Mouse (Mus musculus): ENCODE results near the gene Fxyd2. TPM values are rescaled to one million over a fixed set of nuclear protein-coding genes. Genes with fewer than 3 reads are reported as not detected.
A peak's percentile ranks its signal among the peaks of the same experiment; 100 is the strongest.

Fxyd2 gene
- polyA plus RNA-seq, 1 experiment from 2014 or later = 8.7 TPM

- no peaks in the 10 kb centered on the region for H3K9me3 ChIP-seq (ENCODE audit: control insufficient read depth, low read length)
- no peak overlapping the region for H3K4me3 ChIP-seq (replicated peaks; ENCODE audit: low read length)
- H3K9ac ChIP-seq (replicated peaks; ENCODE audit: low read depth, low read length) = no peak overlapping the region
- ATAC-seq = no peak
- no peaks in the 10 kb centered on the region for H3K27me3 ChIP-seq (replicated peaks; ENCODE audit: control insufficient read depth, insufficient read depth, low read length)
- H3K36me3 ChIP-seq (ENCODE audit: control insufficient read depth, insufficient read depth) = peaks cover 19% of the 10 kb centered on the region
- no peak overlapping the region for H3K4me2 ChIP-seq (ENCODE audit: low read length)
- peaks cover 19% of the 10 kb centered on the region for H3K4me1 ChIP-seq (replicated peaks; ENCODE audit: control insufficient read depth, insufficient read depth, low read length)
- WGBS = 94% methylated on average over 4 of the region's 4 CpGs
- H3K27ac ChIP-seq (ENCODE audit: low read length) = no peak overlapping the region
These were observed 51.9 kb downstream of the Fxyd2 start for GRCm38 (mm10) chr9:45451346-45451745.

- Histone ChIP-seq H3K27ac (ENCODE audit: low read length) (0 out of 2 replicates have a peak overlapping the region, but pooled peaks have one; percentile 13), H3K27me3 (replicated peaks; ENCODE audit: control insufficient read depth, insufficient read depth, low read length) (no peaks in the 10 kb centered on the region), H3K4me3 (replicated peaks; ENCODE audit: low read length) (no peak overlapping the region), H3K4me1 (replicated peaks; ENCODE audit: control insufficient read depth, insufficient read depth, low read length) (peaks cover 36% of the 10 kb centered on the region), H3K4me2 (ENCODE audit: low read length) (no peak overlapping the region), H3K36me3 (ENCODE audit: control insufficient read depth, insufficient read depth) (peaks cover 11% of the 10 kb centered on the region), H3K9ac (replicated peaks; ENCODE audit: low read depth, low read length) (no peak overlapping the region), H3K9me3 (ENCODE audit: control insufficient read depth, low read length) (no peaks in the 10 kb centered on the region)
- ATAC-seq = no peak
- 72% methylated on average over 10 of the region's 10 CpGs for WGBS
These were observed 54.6 kb downstream of the Fxyd2 start for GRCm38 (mm10) chr9:45454032-45454431.

- WGBS = 49% methylated on average over 8 of the region's 8 CpGs
- Histone ChIP-seq H3K4me1 (replicated peaks; ENCODE audit: control insufficient read depth, insufficient read depth, low read length) (peaks cover 36% of the 10 kb centered on the region), H3K4me3 (replicated peaks; ENCODE audit: low read length) (no peak overlapping the region), H3K36me3 (ENCODE audit: control insufficient read depth, insufficient read depth) (peaks cover 9% of the 10 kb centered on the region), H3K27me3 (replicated peaks; ENCODE audit: control insufficient read depth, insufficient read depth, low read length) (no peaks in the 10 kb centered on the region), H3K27ac (ENCODE audit: low read length) (no peak overlapping the region; the same call in 1 of the 2 replicates), H3K9ac (replicated peaks; ENCODE audit: low read depth, low read length) (no peak overlapping the region), H3K4me2 (ENCODE audit: low read length) (no peak overlapping the region), H3K9me3 (ENCODE audit: control insufficient read depth, low read length) (no peaks in the 10 kb centered on the region)
- no peak for ATAC-seq
These were observed 55.6 kb downstream of the Fxyd2 start for GRCm38 (mm10) chr9:45454889-45455610.

- Histone ChIP-seq H3K36me3 (ENCODE audit: control insufficient read depth, insufficient read depth) (peaks cover 3% of the 10 kb centered on the region; the same call in 1 of the 2 replicates), H3K27me3 (replicated peaks; ENCODE audit: control insufficient read depth, insufficient read depth, low read length) (no peaks in the 10 kb centered on the region), H3K4me3 (replicated peaks; ENCODE audit: low read length) (no peak overlapping the region), H3K27ac (ENCODE audit: low read length) (no peak overlapping the region), H3K4me1 (replicated peaks; ENCODE audit: control insufficient read depth, insufficient read depth, low read length) (peaks cover 36% of the 10 kb centered on the region), H3K4me2 (ENCODE audit: low read length) (no peak overlapping the region), H3K9ac (replicated peaks; ENCODE audit: low read depth, low read length) (no peak overlapping the region), H3K9me3 (ENCODE audit: control insufficient read depth, low read length) (no peaks in the 10 kb centered on the region)
- WGBS = 37% methylated on average over 7 of the region's 7 CpGs
- no peak for ATAC-seq
These were observed 57.7 kb downstream of the Fxyd2 start for GRCm38 (mm10) chr9:45457200-45457599.

GRCm38 (mm10) chr9:45458363-45458762 is 58.9 kb downstream of the Fxyd2 start:
- no peak overlapping the region for H3K27ac ChIP-seq (ENCODE audit: low read length)

More at GRCm38 (mm10) chr9:45458363-45458762, 58.9 kb downstream of the Fxyd2 start:
- Histone ChIP-seq H3K36me3 (ENCODE audit: control insufficient read depth, insufficient read depth) (peaks cover 9% of the 10 kb centered on the region), H3K4me2 (ENCODE audit: low read length) (no peak overlapping the region), H3K4me3 (replicated peaks; ENCODE audit: low read length) (no peak overlapping the region), H3K27me3 (replicated peaks; ENCODE audit: control insufficient read depth, insufficient read depth, low read length) (no peaks in the 10 kb centered on the region), H3K4me1 (replicated peaks; ENCODE audit: control insufficient read depth, insufficient read depth, low read length) (peaks cover 33% of the 10 kb centered on the region), H3K9me3 (ENCODE audit: control insufficient read depth, low read length) (no peaks in the 10 kb centered on the region), H3K9ac (replicated peaks; ENCODE audit: low read depth, low read length) (no peak overlapping the region)
- no peak for ATAC-seq
- 53% methylated on average over 14 of the region's 14 CpGs for WGBS

Other genes starting within 250 kb of the Fxyd2 start
- 0.14 and 0.38 TPM in 2 replicates for gene BC049352, start 217.7 kb upstream of the Fxyd2 start, polyA plus RNA-seq (2015; fragmentation: Nextera tagmentation; extraction: Ambion mirVana)
- gene Tmprss4, start 195.6 kb upstream of the Fxyd2 start, polyA plus RNA-seq (2015; fragmentation: Nextera tagmentation; extraction: Ambion mirVana) = not detected in 2 replicates
- 0.52 TPM in 2 replicates for gene Il10ra, start 130.5 kb upstream of the Fxyd2 start, polyA plus RNA-seq (2015; fragmentation: Nextera tagmentation; extraction: Ambion mirVana)
- gene Tmprss13, start 80.6 kb upstream of the Fxyd2 start, polyA plus RNA-seq (2015; fragmentation: Nextera tagmentation; extraction: Ambion mirVana) = 0.10 TPM in 1 of 2 replicates, not detected in the other
- 481 and 559 TPM in 2 replicates for gene Fxyd6, start 29.5 kb upstream of the Fxyd2 start, polyA plus RNA-seq (2015; fragmentation: Nextera tagmentation; extraction: Ambion mirVana)
- 27.9 and 28.0 TPM in 2 replicates for gene Dscaml1, start 27.0 kb downstream of the Fxyd2 start, polyA plus RNA-seq (2015; fragmentation: Nextera tagmentation; extraction: Ambion mirVana)

Data from forebrain, embryonic 16.5 days (tissue).